Mouse (Mus musculus): ENCODE measurements around the gene Mab21l3. TPM values are rescaled to one million over a fixed set of nuclear protein-coding genes. Genes with fewer than 3 reads are reported as not detected.

Mab21l3 gene
- total RNA-seq, 1 experiment from 2014 or later: not detected

DNA sequence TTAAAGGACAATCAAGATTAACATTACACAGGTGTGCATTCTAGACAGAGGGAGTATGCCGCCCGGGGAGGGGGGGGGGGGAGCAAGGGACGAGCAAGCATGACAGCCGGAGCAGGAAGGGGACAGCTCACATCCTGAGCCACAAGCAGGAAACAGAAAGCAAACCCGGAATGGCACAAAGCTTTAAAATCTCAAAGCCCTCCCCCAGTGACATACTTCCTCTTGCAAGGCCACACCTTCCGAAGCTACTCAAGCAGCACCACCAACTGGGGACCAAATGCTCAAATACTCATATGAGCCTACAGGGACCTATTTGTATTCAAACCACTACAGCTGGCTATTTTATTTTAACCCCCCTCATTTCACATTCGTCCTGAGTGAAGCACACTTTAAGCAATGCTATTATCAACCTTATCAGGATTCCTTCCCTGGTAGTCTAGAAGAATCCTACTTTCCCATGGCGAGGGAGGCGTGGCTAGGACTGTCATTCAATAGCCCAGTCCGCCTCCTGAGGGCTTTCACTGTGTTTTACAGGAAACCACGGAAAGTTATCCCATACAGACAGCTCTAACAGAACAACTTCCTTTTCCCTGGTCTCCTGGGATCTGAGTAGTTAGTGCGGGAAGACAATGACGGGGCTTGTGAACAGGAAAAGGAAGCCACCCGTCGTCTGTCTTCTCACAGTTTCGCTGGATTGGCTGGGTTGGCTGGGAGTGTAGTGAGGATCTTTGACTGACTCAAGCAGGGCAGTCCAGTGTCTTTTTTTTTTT is 69.7 kb downstream of the Mab21l3 start:
- ATAC-seq (ENCODE audit: extremely low read depth, insufficient number of reproducible peaks, low FRiP score, poor library complexity, severe bottlenecking): no peak

DNA sequence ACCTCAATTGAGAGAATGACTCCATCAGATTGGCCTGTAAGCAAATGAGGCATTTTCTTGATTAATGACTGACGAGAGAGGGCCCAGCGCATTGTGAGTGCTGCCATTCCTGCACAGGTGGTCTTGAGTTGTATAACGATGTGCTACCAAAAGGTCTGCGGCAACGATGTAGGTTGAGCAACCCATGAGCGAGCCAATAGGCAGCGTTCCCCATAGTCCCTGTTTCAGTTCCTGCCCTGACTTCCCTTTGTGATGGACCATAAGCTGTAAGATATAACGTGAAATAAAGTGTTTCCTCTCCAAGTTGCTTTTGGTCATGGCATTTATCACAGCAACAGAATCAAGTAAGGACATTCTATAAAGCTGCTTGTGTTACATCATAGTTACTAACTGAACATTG is 73.0 kb downstream of the Mab21l3 start:
- ATAC-seq (ENCODE audit: extremely low read depth, insufficient number of reproducible peaks, low FRiP score, poor library complexity, severe bottlenecking): no peak

- ATAC-seq (ENCODE audit: extremely low read depth, insufficient number of reproducible peaks, low FRiP score, poor library complexity, severe bottlenecking): no peak
Observed at GRCm38 (mm10) chr3:101770540-101770939, 78.2 kb downstream of the Mab21l3 start.

DNA sequence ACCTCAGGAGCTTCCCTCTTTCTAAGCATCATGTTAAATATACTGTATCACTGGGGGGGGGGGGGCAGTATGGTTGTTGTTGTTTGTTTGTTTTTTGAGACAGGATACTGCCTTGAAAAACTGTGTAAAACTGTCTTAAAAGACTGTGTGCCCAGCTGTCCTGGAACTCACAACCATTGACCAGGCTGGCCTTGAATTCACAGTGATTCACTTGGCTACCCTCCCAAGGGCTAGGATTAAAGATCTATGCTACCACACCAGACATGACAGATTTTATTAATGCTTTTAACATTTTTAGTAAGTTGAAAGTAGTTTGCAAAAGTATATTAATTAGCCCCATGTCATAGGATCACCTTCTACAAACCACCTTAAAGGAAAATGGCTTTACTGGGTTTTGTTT is 85.2 kb downstream of the Mab21l3 start:
- ATAC-seq (ENCODE audit: extremely low read depth, insufficient number of reproducible peaks, low FRiP score, poor library complexity, severe bottlenecking): no peak

Other genes starting within 250 kb of the Mab21l3 start
- gene Atp1a1, start 244.3 kb downstream of the Mab21l3 start, total RNA-seq (2017): 72.3 and 75.5 TPM in 2 replicates
- 41.7 and 42.6 TPM in 2 replicates for gene Slc22a15, start 75.5 kb upstream of the Mab21l3 start, total RNA-seq (2017)
- not detected in 2 replicates for gene Nhlh2, start 161.1 kb upstream of the Mab21l3 start, total RNA-seq (2017)
- gene Casq2, start 237.5 kb upstream of the Mab21l3 start, total RNA-seq (2017): not detected in 2 replicates

Measured in neutrophil, adult 5-6 weeks (primary cell).